1 mouse cellular context compared by ENCODE assay signal in genomic region chr11:58970831-58971530, GRCm38 (mm10).
TF ChIP-seq lines count a peak whose summit lies in the region.

No protein-coding gene starts in this region.

TF ChIP-seq in CH12.LX, 34 proteins besides CTCF, POLR2A, EP300 and RAD21 (continued from another document):
- no peak for TF ChIP-seq ZKSCAN1 (IDR thresholded peaks at IDR 0.05; ENCODE audit: borderline replicate concordance, low read depth, low read length)
- TF ChIP-seq HCFC1 (IDR thresholded peaks at IDR 0.05; ENCODE audit: low read depth, low read length) = no peak
- no peak for TF ChIP-seq POLR2AphosphoS2 (IDR thresholded peaks at IDR 0.05; ENCODE audit: low read depth, low read length)
- TF ChIP-seq UBTF (IDR thresholded peaks at IDR 0.05; ENCODE audit: low read depth, low read length) = no peak
- no peak for TF ChIP-seq ZMIZ1 (IDR thresholded peaks at IDR 0.05; ENCODE audit: low read depth, low read length)
- TF ChIP-seq USF2 (conservative IDR thresholded peaks at IDR 0.05; ENCODE audit: low read depth, low read length) = no peak
- no peak for TF ChIP-seq ZNF384 (IDR thresholded peaks at IDR 0.05; ENCODE audit: low read depth, low read length)
